Mouse (Mus musculus) myocyte (in vitro differentiated cells): ENCODE results near the gene Nomo1.

Experiments used
- MYOG ChIP-seq, 3 experiments: IDR thresholded peaks; one replicate each; pipeline ENCODE4 v1.6.1; 2011; ENCODE audit warnings: control low read depth in 2 of 3, low read depth in 2 of 3, mild to moderate bottlenecking in 2 of 3; ENCODE audit not compliant: insufficient read length in 2 of 3, control insufficient read depth in 1 of 3, insufficient read depth in 1 of 3
- POLR2A ChIP-seq: IDR thresholded peaks from one replicate; pipeline ENCODE4 v1.6.1; 2011; ENCODE audit warnings: low read depth, mild to moderate bottlenecking, control low read depth, moderate library complexity; ENCODE audit not compliant: insufficient read length
- POLR2AphosphoS2 ChIP-seq: IDR thresholded peaks from one replicate; pipeline ENCODE4 v1.6.1; 2011; ENCODE audit warnings: low read depth, control low read depth; ENCODE audit not compliant: insufficient read length
- USF1 ChIP-seq: IDR thresholded peaks from one replicate; pipeline ENCODE4 v1.6.1; 2011; ENCODE audit warnings: low read depth, mild to moderate bottlenecking, control low read depth, moderate library complexity

DNA sequence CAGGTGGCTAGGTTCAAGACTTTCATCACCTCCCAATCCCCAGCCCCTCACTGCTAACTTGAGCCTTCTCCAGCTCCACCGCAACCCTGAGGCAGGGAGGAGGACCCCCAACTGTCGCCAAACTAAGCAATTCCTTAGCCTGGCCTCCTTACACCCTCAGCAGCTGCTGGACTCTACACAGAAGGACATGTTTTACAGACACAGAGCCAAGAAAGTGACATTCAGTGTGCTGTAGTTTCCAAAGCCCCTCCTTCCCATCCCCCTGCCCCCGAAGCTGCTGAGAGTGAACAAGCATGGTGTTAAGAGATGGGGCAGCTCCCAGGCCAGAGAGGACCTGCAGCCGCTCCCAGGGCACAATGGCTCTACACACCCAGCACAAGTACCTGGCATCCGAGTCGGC, 91.0 kb downstream of the Nomo1 start:
- no peak for TF ChIP-seq MYOG (IDR thresholded peaks at IDR 0.05; ENCODE audit: control insufficient read depth in 1 of 3, insufficient read depth in 1 of 3, insufficient read length in 2 of 3, low read depth in 2 of 3)
- no peak for TF ChIP-seq POLR2A
- no peak for TF ChIP-seq USF1
- TF ChIP-seq POLR2AphosphoS2: no peak
